Mouse (Mus musculus) neural tube, embryonic 14.5 days (tissue): ENCODE measurements at regions not wholly inside any gene's neighbourhood (a gene's known extent, or its start where the extent isn't known, plus 50 kb on each side); places are given as distances from the start of the nearest gene placed in this dataset.

Experiments
- ATAC-seq: fragments of 200-750 bp; cut with Nextera tagmentation; 2 replicates; pipeline ENCODE4 v1.8.0; 2017; ENCODE audit warnings: low read depth, mild to moderate bottlenecking, moderate TSS enrichment, moderate library complexity
- H3K27ac ChIP-seq: fragments of 300-500 bp; sonication (generic); 2 replicates; pipeline ENCODE4 v1.5.1; 2014; ENCODE audit warnings: low read depth, mild to moderate bottlenecking, control low read depth, low read length, moderate library complexity, mixed read lengths
- H3K27me3 ChIP-seq: fragments of 300-500 bp; sonication (generic); 2 replicates; pipeline ENCODE4 v1.6.1; 2014; ENCODE audit warnings: low read length; ENCODE audit not compliant: control insufficient read depth, insufficient read depth
- H3K36me3 ChIP-seq: fragments of 300-500 bp; sonication (generic); 2 replicates; pipeline ENCODE4 v1.6.1; 2014; ENCODE audit warnings: low read length, mixed read lengths; ENCODE audit not compliant: control insufficient read depth, insufficient read depth
- H3K4me1 ChIP-seq: fragments of 300-500 bp; sonication (generic); 2 replicates; pipeline ENCODE4 v1.6.1; 2014; ENCODE audit warnings: low read length; ENCODE audit not compliant: control insufficient read depth, insufficient read depth
- H3K4me2 ChIP-seq: fragments of 300-500 bp; sonication (generic); 2 replicates; pipeline ENCODE4 v1.6.1; 2014; ENCODE audit warnings: mild to moderate bottlenecking, low read depth, low read length, control low read depth
- H3K4me3 ChIP-seq: fragments of 300-500 bp; sonication (generic); 2 replicates; pipeline ENCODE4 v1.5.1; 2014; ENCODE audit warnings: low read depth, low read length, control low read depth, mixed read lengths
- H3K9ac ChIP-seq: fragments of 300-500 bp; sonication (generic); replicated peaks from 2 replicates; pipeline ENCODE4 v1.6.1; 2014; ENCODE audit warnings: low read depth, mild to moderate bottlenecking, control low read depth, low read length, mixed read lengths
- H3K9me3 ChIP-seq: fragments of 300-500 bp; sonication (generic); 2 replicates; pipeline ENCODE4 v1.6.1; 2016; ENCODE audit warnings: low read length; ENCODE audit not compliant: control insufficient read depth
- WGBS: fragments of 180-500 bp; shearing (Covaris S2); extraction: QIAGEN DNeasy Blood & Tissue Kit; methylation state at CpG from one replicate; pipeline ENCODE4 v1.1.7; 2014; 5-methylcytosine and 5-hydroxymethylcytosine counted together

DNA sequence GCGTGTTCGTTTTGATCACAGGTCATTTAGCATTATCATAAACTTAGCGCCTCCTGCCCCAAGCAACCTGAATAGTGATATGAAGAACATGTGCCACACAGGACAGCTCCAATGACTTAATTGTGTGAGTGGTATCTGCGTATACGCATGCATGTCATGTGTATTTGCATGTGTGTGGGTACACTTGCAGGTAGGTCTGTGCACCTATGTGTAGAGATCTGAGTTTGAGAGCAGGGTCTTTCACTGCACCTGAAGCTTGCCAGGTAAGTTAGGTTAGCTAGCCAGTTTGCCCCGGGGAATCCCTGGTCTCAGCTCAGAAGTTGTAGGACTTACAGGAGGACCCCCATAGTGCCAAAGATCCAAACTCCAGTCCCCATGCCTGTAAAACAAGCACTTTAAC lies 424.7 kb downstream of the Nr2f2 start:
- Histone ChIP-seq H3K27me3 (peaks cover 16% of the 10 kb centered on the region), H3K4me2 (no peak overlapping the region), H3K4me1 (no peaks in the 10 kb centered on the region), H3K27ac (no peak overlapping the region), H3K36me3 (no peaks in the 10 kb centered on the region), H3K9me3 (no peaks in the 10 kb centered on the region), H3K4me3 (no peak overlapping the region), H3K9ac (no peak overlapping the region)
- ATAC-seq = no peak
- 93% methylated on average over 6 of the region's 6 CpGs for WGBS

DNA sequence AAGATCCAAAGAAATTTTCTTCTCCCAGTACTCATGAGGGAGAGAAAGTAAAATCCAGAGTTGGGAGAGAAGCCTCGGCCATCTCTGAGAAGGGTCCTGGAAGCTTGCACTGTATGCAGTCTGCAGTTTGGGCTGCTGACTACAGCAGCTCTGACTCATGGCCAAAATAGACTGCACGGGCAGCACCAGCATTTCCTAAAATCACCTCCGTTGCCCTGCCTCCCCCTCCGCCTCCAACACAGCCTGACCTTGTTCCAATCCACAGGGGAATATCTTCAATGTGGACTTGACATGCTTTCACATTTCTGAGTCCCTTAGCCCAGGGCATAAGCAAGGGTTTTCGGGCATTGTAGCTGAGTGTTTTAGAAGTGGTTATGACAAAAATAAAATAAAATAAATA lies 441.3 kb downstream of the Nr2f2 start:
- no peaks in the 10 kb centered on the region for H3K36me3 ChIP-seq
- no peak overlapping the region for H3K4me3 ChIP-seq
- no peak overlapping the region for H3K27ac ChIP-seq
- H3K4me2 ChIP-seq = no peak overlapping the region
- no peaks in the 10 kb centered on the region for H3K27me3 ChIP-seq
- H3K9me3 ChIP-seq = no peaks in the 10 kb centered on the region
- no peak overlapping the region for H3K9ac ChIP-seq
- WGBS = 88% methylated on average over 5 of the region's 5 CpGs
- H3K4me1 ChIP-seq = no peaks in the 10 kb centered on the region
- no peak for ATAC-seq

DNA sequence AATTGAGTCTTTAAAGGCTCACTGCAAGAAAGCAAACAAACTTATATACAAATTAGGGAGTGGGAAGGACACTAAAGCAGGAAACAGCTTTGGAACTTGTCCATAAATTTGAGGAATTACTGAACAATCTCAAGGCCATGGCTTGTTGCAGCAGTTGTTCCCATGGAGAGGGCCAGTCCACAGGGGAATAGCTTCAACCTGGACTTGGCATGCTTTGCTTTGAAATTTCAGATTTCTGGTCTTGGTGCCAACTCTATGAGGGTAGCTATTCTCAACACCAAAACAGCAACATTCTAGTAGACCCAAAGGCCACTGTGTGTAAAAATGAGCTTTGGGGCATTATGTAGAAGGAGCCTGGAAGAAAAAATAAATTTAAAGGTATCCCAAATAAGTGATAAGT lies 442.0 kb downstream of the Nr2f2 start:
- Histone ChIP-seq H3K9me3 (no peaks in the 10 kb centered on the region), H3K4me2 (no peak overlapping the region), H3K27ac (no peak overlapping the region), H3K27me3 (no peaks in the 10 kb centered on the region), H3K4me1 (no peaks in the 10 kb centered on the region), H3K4me3 (no peak overlapping the region), H3K9ac (no peak overlapping the region), H3K36me3 (no peaks in the 10 kb centered on the region)
- no peak for ATAC-seq

DNA sequence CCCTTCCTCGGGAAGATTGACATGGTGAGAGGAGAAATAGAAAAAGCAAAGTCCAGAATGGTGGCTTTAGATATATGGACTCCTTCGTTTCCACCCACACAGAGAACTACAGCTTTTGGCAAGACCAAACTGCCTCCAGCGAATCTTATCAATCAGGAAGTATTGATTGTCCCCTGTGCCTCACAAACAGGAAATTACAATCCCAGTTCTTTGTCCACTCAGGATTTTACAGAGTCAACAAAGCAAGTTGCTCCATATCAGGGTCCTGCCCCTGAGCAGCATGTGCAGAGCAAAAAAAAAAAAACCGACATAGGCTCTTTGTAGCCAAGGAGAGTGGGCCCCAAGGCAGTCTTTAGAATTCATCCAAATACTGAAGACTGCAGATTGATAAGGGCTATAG lies 454.8 kb downstream of the Nr2f2 start:
- Histone ChIP-seq H3K27ac (no peak overlapping the region), H3K4me1 (no peaks in the 10 kb centered on the region), H3K9me3 (no peaks in the 10 kb centered on the region), H3K36me3 (no peaks in the 10 kb centered on the region), H3K4me3 (no peak overlapping the region), H3K4me2 (no peak overlapping the region), H3K27me3 (no peaks in the 10 kb centered on the region), H3K9ac (no peak overlapping the region)
- 84% methylated on average over 4 of the region's 4 CpGs for WGBS
- no peak for ATAC-seq

DNA sequence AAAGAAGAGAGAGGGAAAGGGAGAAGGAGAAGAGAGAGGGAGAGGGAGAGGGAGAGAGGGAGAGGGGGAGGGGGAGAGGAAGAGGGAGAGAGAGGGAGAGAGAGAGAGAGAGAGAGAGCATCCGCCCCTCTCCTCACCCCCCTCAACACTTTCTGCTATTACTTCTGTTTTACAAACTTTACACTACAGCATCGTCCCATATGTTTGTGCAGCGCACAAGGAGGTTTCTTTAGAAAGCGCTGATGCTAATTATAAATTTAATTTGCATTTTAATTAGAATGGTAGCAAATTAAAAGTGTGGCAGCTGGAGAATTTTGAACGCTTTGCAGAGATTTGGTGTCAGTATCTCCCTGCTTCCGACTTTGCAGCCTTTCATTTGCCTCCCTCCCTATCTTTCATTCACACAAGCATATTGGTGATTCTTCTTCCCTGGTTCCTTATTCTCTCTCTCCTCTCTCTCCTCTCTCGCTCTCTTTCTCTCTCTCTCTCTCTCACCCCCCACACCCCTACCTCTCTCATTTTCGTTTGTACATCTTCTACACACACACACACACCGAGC lies 476.0 kb downstream of the Nr2f2 start:
- H3K4me1 ChIP-seq = no peaks in the 10 kb centered on the region
- no peak overlapping the region for H3K9ac ChIP-seq
- 49% methylated on average over 9 of the region's 9 CpGs for whole genome bisulfite sequencing
- H3K36me3 ChIP-seq = no peaks in the 10 kb centered on the region
- H3K4me2 ChIP-seq = no peak overlapping the region
- ATAC-seq = no peak; the same call in 1 of the 2 replicates
- H3K27ac ChIP-seq = no peak overlapping the region
- no peak overlapping the region for H3K4me3 ChIP-seq
- no peaks in the 10 kb centered on the region for H3K27me3 ChIP-seq
- H3K9me3 ChIP-seq = no peaks in the 10 kb centered on the region

DNA sequence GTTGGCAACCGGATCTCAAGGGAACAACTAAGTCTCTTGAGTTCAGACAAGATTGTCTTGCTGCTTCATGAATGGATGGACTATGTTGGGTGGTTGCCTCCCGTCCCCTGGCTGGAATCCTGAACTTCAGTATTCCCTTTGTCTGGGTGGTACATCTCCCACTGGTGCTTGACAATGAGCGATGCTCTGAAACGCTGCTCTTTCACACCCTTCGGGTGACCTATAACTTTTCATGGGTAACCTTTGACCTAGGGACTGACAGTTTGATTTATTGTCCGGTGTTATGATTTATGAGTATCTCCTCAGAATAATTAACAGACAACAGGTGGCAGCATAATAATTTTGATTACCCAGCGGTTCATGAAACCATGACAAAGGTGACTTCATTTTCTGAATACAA lies 478.3 kb downstream of the Nr2f2 start:
- no peak overlapping the region for H3K4me3 ChIP-seq
- ATAC-seq = no peak
- H3K4me2 ChIP-seq = no peak overlapping the region
- no peaks in the 10 kb centered on the region for H3K27me3 ChIP-seq
- WGBS = 54% methylated on average over 7 of the region's 7 CpGs
- no peaks in the 10 kb centered on the region for H3K9me3 ChIP-seq
- no peaks in the 10 kb centered on the region for H3K36me3 ChIP-seq
- H3K9ac ChIP-seq = no peak overlapping the region
- no peaks in the 10 kb centered on the region for H3K4me1 ChIP-seq
- no peak overlapping the region for H3K27ac ChIP-seq

DNA sequence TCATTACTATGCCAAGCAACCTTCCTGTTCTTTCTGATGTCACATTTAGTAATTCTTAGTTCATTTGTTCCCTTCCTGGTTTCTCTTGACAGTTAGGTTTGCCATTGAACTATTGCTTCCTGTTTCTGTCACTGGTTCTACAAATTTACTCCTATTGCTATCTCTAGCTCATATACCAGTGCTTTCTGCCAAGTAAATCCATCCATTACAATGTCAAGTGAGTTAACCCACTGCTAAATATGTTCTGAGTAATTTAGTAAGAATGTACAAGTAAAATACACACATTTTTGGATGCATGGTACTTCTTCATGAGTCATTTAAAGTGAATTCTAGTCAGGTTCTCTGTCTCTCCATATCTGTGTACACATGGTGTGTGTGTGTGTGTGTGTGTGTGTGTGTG lies 489.5 kb downstream of the Nr2f2 start:
- H3K4me2 ChIP-seq = no peak overlapping the region
- no peak overlapping the region for H3K4me3 ChIP-seq
- no peak for ATAC-seq

DNA sequence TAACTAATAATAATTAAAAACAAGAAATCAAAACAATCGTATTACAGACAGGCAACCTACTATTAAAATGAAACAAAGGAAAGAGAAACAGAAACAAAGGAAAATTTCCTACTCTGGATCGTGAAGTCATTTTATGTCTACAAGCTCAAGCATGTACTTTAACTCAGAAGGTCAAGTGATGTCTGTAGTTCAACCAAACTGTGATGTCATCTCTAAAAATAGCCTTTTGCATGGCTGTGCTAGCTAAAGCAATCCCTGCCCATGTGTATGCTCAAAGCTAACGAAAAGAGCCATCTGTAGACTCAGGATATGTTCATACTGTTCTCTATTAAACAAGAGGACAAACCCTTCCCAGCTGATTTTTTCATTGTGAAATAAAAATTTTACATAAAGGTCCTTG lies 500.7 kb downstream of the Nr2f2 start:
- no peaks in the 10 kb centered on the region for H3K4me1 ChIP-seq
- ATAC-seq = no peak
- WGBS = 91% methylated on average over 3 of the region's 3 CpGs

More for the DNA sequence above, 489.5 kb downstream of the Nr2f2 start:
- Histone ChIP-seq H3K4me1 (no peaks in the 10 kb centered on the region), H3K27me3 (no peaks in the 10 kb centered on the region), H3K27ac (no peak overlapping the region), H3K9me3 (no peaks in the 10 kb centered on the region), H3K36me3 (no peaks in the 10 kb centered on the region), H3K9ac (no peak overlapping the region)

DNA sequence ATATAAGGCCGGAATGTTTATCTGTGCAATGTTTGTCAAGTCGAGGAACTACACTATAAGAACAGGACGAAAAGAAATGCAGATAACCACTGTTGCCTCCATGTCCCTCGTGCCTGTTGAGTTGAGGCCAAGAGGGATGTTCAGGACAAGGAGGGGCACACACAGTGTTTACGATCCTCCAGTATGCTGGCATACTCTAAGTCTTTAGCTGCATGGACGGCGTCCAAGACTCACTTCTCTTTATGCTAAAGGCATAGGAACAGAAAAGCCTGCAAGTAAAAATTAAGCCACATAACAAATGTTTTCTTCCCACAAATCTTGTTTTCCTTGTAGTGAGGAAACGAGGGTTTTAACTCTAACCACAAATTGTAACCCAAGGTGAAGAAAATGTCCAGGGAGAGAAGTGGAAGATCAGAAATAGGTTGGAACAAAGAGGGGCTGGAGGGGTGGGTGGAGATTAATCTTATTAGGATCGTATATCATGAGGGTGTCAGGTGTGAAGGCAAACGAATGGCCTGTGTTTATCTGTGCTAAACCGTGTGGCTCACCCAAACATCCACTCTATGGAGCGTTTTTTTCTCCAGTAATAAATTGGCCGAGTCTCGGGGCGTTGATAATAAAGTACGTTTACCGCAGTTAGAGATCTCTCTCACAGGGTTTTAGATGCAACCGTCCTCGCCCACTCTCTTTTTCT lies 521.8 kb downstream of the Nr2f2 start:
- Histone ChIP-seq H3K27ac (no peak overlapping the region), H3K27me3 (no peaks in the 10 kb centered on the region), H3K4me1 (no peaks in the 10 kb centered on the region), H3K4me2 (no peak overlapping the region), H3K9me3 (no peaks in the 10 kb centered on the region), H3K4me3 (no peak overlapping the region), H3K9ac (no peak overlapping the region), H3K36me3 (no peaks in the 10 kb centered on the region)
- 53% methylated on average over 19 of the region's 19 CpGs for WGBS
- peak; percentile 56; the same call in 1 of the 2 replicates for ATAC-seq

More for the DNA sequence above, 500.7 kb downstream of the Nr2f2 start:
- Histone ChIP-seq H3K27ac (no peak overlapping the region), H3K4me3 (no peak overlapping the region), H3K36me3 (no peaks in the 10 kb centered on the region), H3K9me3 (no peaks in the 10 kb centered on the region), H3K27me3 (no peaks in the 10 kb centered on the region), H3K9ac (no peak overlapping the region), H3K4me2 (no peak overlapping the region)
